Mouse (Mus musculus) heart, embryonic 16.5 days (tissue): Measurements from ENCODE around the gene Cdpf1. TPM values are rescaled to one million over a fixed set of nuclear protein-coding genes. Genes with fewer than 3 reads are reported as not detected.

ENCODE experiments used
- ATAC-seq: fragments of 200-750 bp; cut with Nextera tagmentation; replicated peaks from 2 replicates; pipeline ENCODE4 v1.8.0; 2017; ENCODE audit warnings: moderate number of reproducible peaks; ENCODE audit not compliant: insufficient read depth, low FRiP score; ENCODE audit errors: extremely low read depth
- H3K27ac ChIP-seq: fragments of 300-500 bp; sonication (generic); 2 replicates; pipeline ENCODE4 v1.5.1; 2014; ENCODE audit warnings: mild to moderate bottlenecking, low read length, control low read depth, moderate library complexity
- H3K27me3 ChIP-seq: fragments of 300-500 bp; sonication (generic); 2 replicates; pipeline ENCODE4 v1.6.1; 2014; ENCODE audit warnings: low read length, mixed read lengths; ENCODE audit not compliant: control insufficient read depth, insufficient read depth
- H3K36me3 ChIP-seq: fragments of 300-500 bp; sonication (generic); 2 replicates; pipeline ENCODE4 v1.6.1; 2014; ENCODE audit not compliant: control insufficient read depth, insufficient read depth
- H3K4me1 ChIP-seq: fragments of 300-500 bp; sonication (generic); 2 replicates; pipeline ENCODE4 v1.6.1; 2014; ENCODE audit warnings: low read length, mixed read lengths; ENCODE audit not compliant: control insufficient read depth, insufficient read depth
- H3K4me2 ChIP-seq: fragments of 300-500 bp; sonication (generic); 2 replicates; pipeline ENCODE4 v1.6.1; 2014; ENCODE audit warnings: low read depth, mild to moderate bottlenecking, control low read depth, low read length
- H3K4me3 ChIP-seq: fragments of 300-500 bp; sonication (generic); 2 replicates; pipeline ENCODE4 v1.5.1; 2014; ENCODE audit warnings: mild to moderate bottlenecking, control low read depth, low read length
- H3K9ac ChIP-seq: fragments of 300-500 bp; sonication (generic); 2 replicates; pipeline ENCODE4 v1.6.1; 2014; ENCODE audit warnings: low read length, control low read depth
- H3K9me3 ChIP-seq: fragments of 300-500 bp; sonication (generic); replicated peaks from 2 replicates; pipeline ENCODE4 v1.6.1; 2016; ENCODE audit warnings: low read length; ENCODE audit not compliant: control insufficient read depth
- WGBS: fragments of 180-500 bp; shearing (Covaris S2); extraction: QIAGEN DNeasy Blood & Tissue Kit; methylation state at CpG from one replicate; pipeline ENCODE4 v1.1.7; 2014; 5-methylcytosine and 5-hydroxymethylcytosine counted together
- polyA plus RNA-seq: library from polyadenylated mRNA; unstranded; fragments of >200 nt; fragmentation: Nextera tagmentation; extraction: Ambion mirVana; gene quantifications from 2 replicates; pipeline ENCODE4 v1.2.1, GENCODE M21; 2015

Gene Cdpf1
- polyA plus RNA-seq: 48.8 and 49.8 TPM in 2 replicates

DNA sequence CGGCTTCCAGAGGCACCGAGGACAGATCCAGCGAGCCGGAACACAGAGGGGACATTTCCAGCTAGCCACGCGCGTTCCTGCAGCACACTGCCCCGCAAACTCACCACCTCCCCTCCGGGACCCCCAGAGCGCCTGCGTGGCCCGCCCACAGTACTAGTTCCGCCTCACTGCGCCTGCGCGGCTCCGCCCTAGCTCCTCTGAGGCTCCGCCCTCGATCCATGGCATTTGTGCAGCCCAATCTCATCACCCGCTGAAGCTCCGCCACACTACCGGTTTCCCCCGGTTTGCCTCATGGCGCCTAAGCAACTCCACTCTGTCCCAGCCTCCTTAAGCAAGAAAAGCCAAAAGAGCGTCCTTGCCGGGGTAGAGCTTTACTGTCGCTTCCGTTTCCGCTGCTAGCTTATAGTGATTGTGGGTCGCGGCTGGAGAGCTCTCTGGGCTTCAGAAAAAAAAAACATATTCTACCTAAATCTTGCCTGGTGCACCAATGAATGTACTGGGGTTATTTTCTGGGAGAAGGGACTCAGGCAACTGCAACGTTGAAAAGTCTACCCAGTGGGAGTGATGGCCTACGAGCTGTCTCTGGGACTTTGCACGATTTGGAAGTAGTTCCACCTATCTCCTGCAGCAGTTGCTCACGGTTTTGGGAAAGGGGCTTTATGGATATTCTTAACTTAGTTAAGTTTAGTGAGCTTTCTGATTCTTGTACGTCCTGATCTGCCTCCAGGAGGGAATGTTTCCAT lies at the start of gene Cdpf1:
Gene Cdpf1 (minus strand): TSS at position 163 of the 743 bp plus-strand sequence.
- Histone ChIP-seq H3K9me3 (peaks cover 5% of the 10 kb centered on the region; the same call in 1 of the 2 replicates), H3K4me2 (peak within 1 kb of the TSS; percentile 76), H3K9ac (peak within 1 kb of the TSS; percentile 94), H3K27ac (peak within 1 kb of the TSS; percentile 100), H3K36me3 (peaks cover 3% of the 10 kb centered on the region; the same call in 1 of the 2 replicates), H3K4me3 (peak within 1 kb of the TSS; percentile 85), H3K4me1 (peaks cover 19% of the 10 kb centered on the region), H3K27me3 (no peaks in the 10 kb centered on the region)
- WGBS: 3% methylated on average over 36 of the region's 36 CpGs
- ATAC-seq: peak; percentile 93

DNA sequence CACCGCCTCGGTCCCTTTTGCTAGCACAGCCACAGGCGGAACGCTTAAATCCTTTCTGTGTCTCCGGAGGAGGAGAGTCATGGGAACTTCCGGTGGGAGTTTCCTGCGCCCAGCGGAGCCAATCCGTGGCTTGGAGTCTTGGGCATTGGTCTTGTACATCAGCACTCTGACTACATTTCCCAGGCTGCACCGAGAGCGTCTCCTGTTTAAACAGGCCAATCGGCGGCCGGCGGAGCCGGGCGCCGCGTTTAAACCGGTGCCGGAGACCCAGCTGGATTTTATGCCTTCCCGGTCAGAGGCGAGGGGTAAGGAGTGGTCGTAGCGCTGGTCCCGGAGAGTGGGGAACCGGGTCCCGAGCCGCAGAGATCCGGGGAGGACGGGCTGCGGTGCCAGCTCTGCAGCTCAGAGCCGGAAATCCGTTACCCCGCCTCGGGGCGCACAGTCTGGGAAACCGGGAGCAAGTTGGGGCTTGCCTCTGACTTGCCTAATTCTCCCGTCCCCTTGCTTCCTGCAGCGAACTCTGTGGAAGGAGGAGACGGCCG lies 48.1 kb upstream of the Cdpf1 start, which contains the start of gene Gtse1:
Gene Gtse1 (plus strand): TSS at position 256 of the 542 bp plus-strand sequence.
- Histone ChIP-seq H3K4me3 (peak within 1 kb of the TSS; percentile 63), H3K9ac (peak within 1 kb of the TSS; percentile 81), H3K27me3 (no peaks in the 10 kb centered on the region), H3K9me3 (no peaks in the 10 kb centered on the region), H3K36me3 (peaks cover 23% of the 10 kb centered on the region), H3K4me1 (peaks cover 18% of the 10 kb centered on the region), H3K4me2 (peak within 1 kb of the TSS; percentile 79), H3K27ac (peak within 1 kb of the TSS; percentile 65)
- ATAC-seq: peak; percentile 98
- WGBS: under 1% methylated on average over 42 of the region's 42 CpGs

DNA sequence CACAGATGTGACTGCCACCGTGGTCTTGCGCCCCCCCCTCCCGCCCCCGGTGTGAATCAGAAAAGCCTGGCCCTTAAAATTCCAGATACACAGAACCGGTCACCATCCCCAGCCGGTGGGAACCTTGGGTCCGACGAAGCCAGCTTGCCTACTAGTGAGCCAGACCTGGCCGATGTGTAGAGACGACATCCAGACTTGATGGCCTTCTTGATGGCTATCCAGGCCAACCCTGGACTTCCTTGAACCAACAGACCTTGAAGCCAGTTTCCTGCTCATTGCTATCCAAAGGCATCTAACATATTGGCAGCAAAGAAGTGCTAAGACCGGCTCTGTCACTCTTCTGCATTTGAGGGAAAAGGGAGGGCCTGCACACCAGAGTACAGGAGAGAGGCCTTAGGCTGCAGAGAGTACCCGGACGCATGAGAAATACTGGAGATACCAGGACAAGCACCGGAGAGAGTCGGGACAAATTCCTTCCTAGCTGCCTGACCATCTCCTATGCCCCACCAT lies 47.5 kb upstream of the Cdpf1 start:
- peak overlapping the region; percentile 65 for H3K27ac ChIP-seq
- H3K4me3 ChIP-seq: peak overlapping the region; percentile 63
- 12% methylated on average over 15 of the region's 15 CpGs for WGBS
- no peak for ATAC-seq
- H3K27me3 ChIP-seq: no peaks in the 10 kb centered on the region
- H3K9me3 ChIP-seq: no peaks in the 10 kb centered on the region
- peaks cover 18% of the 10 kb centered on the region for H3K4me1 ChIP-seq
- peaks cover 17% of the 10 kb centered on the region for H3K36me3 ChIP-seq
- H3K4me2 ChIP-seq: peak overlapping the region; percentile 66
- H3K9ac ChIP-seq: peak overlapping the region; percentile 81

DNA sequence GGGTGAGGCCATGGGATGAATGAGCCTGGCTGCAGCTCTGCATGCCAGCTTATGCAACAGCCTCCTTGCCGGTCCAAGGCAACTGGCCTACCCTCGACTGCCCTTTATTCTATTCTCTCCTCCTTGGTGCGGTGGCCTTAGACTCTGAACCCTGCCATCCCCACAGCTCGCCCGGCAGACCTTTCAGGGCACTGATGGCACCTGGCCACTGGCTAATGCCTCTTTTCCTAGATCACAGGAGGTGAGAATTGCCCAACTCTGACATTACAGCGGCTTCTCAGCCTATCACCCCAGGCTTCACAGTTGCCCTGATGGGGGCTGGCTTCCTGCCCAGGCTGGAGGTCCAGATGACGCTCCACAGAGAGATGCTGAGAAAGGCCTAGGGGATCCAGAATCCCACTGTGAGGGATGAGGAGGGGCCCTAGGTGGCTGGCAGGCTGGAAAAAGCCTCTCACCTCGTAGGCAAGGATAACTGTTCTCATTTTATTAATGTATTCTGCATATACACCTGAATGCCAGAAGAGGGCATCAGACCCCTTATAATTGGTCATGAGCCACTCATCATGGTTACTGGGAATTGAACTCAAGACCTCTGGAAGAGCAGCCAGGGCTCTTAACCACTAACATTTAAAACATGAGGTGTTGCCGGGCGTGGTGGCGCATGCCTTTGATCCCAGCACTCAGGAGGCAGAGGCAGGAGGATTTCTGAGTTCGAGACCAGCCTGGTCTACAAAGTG lies 40.3 kb upstream of the Cdpf1 start:
- Histone ChIP-seq H3K27me3 (no peaks in the 10 kb centered on the region), H3K4me3 (no peak overlapping the region), H3K4me1 (no peaks in the 10 kb centered on the region), H3K9me3 (no peaks in the 10 kb centered on the region), H3K4me2 (no peak overlapping the region), H3K36me3 (no peaks in the 10 kb centered on the region), H3K27ac (no peak overlapping the region), H3K9ac (no peak overlapping the region)
- no peak for ATAC-seq
- WGBS: 69% methylated on average over 12 of the region's 12 CpGs

DNA sequence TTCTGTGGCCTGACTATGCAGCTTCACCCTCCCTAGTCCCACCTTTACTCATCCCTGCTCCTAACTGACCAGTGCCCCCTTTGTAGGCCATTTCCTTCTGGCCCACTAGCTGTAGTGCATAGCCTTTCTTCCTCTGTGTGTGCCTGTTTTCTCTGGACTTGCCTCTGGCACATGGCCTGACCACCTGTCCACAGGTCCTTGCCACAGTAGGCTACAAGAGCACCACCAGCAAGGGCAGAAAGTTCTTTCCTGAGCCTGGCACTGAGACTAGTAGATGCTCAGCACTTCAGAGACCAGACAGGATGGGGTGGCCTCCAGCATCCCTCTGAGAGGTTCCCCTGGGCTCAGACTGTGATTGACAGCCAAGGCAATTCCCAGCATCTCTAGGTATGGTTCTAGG lies 33.6 kb upstream of the Cdpf1 start:
- ATAC-seq: no peak
- Histone ChIP-seq H3K9me3 (no peaks in the 10 kb centered on the region), H3K36me3 (no peaks in the 10 kb centered on the region), H3K4me3 (no peak overlapping the region), H3K4me1 (no peaks in the 10 kb centered on the region), H3K4me2 (no peak overlapping the region), H3K27ac (no peak overlapping the region), H3K27me3 (no peaks in the 10 kb centered on the region), H3K9ac (no peak overlapping the region)

DNA sequence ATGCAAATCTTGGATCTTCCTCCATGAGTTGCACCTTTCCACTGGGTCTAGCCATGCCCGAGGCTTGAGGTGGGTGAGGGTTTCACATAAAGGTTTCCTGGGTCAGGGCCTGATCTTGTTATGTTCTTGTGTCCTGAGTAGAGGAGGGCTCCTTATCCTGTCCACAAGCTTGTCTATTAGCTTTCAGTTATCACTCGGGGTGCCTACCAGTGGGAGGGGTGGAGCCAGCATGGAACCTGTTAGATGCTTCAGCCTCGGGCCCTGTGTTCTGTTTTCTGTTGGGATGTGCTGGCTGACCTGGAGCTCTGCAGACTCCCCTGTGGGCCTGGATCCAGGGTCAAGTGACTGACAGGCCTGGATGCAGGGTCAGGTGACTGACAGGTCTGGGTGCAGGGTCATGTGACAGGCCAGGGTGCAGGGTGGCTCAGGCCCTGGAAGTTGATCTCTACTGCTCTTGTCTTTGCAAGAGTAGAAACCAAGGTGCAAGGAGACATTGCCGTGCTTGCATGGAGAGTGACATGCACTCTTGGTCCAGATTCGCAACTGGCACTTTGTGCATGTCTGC lies 30.4 kb upstream of the Cdpf1 start:
- Histone ChIP-seq H3K4me3 (no peak overlapping the region), H3K9ac (no peak overlapping the region), H3K4me2 (no peak overlapping the region), H3K36me3 (no peaks in the 10 kb centered on the region), H3K27me3 (no peaks in the 10 kb centered on the region), H3K9me3 (no peaks in the 10 kb centered on the region), H3K27ac (no peak overlapping the region), H3K4me1 (no peaks in the 10 kb centered on the region)
- WGBS: 62% methylated on average over 5 of the region's 5 CpGs
- ATAC-seq: no peak

DNA sequence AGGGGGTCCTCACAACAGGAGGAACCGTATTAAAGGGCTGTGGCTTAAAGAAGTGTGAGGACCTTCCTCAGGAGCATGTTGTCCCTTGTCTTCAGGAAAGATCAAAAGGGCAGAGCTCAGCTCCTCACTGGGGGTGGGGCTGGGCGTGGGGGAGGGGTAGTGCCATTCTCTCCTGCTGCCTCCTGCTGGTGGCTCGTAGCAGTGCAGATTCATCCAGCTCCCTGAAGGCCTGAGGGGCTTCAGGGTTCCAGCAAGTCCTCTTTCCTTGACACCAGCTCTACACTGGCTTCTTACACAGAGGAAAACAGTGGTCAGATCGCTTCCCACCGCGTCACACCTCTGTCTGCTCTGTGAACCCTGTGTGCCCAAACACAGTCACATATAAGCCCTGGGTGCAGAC lies 29.5 kb upstream of the Cdpf1 start:
- Histone ChIP-seq H3K4me2 (no peak overlapping the region), H3K4me3 (no peak overlapping the region), H3K27me3 (no peaks in the 10 kb centered on the region), H3K9ac (no peak overlapping the region), H3K27ac (no peak overlapping the region), H3K36me3 (no peaks in the 10 kb centered on the region), H3K9me3 (no peaks in the 10 kb centered on the region), H3K4me1 (no peaks in the 10 kb centered on the region)
- ATAC-seq: no peak
- WGBS: 46% methylated on average over 6 of the region's 6 CpGs

DNA sequence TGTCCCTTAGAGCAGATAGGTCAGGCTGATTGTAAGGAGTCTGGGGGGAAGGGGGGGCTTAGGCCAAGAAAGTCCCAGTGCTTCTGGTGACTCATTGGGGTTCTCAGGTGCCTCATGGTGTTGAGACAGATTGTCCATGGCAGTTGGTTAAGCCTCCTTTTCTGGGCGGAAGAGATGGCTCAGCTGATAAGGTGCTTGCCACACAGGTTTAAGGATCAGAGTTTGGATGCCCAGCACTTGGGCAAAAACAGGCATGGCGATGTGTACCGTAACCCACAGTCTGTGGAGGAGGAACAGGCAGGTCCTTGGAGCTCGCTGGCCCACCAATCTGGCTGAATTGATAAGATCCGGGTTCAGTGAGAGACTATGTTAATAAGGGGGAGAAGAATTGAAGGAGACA lies 25.4 kb upstream of the Cdpf1 start:
- Histone ChIP-seq H3K9me3 (no peaks in the 10 kb centered on the region), H3K4me1 (peaks cover 4% of the 10 kb centered on the region; the same call in 1 of the 2 replicates), H3K4me3 (no peak overlapping the region), H3K9ac (no peak overlapping the region), H3K36me3 (no peaks in the 10 kb centered on the region), H3K27me3 (no peaks in the 10 kb centered on the region), H3K4me2 (no peak overlapping the region), H3K27ac (no peak overlapping the region)
- WGBS: 87% methylated on average over 5 of the region's 5 CpGs
- no peak for ATAC-seq
